Mouse (Mus musculus): ENCODE data around the gene Chrm1. TPM values are rescaled to one million over a fixed set of nuclear protein-coding genes. Genes with fewer than 3 reads are reported as not detected.
A peak's percentile ranks its signal among the peaks of the same experiment; 100 is the strongest.
"Not testable (repeated sequence)": the region's sequence is repeated elsewhere in the genome, so short reads cannot be mapped to it uniquely, and the experiment has no call there.

Gene Chrm1
- total RNA-seq, 2 experiments from 2014 or later: 152 to 155 TPM

GRCm38 (mm10) chr19:8712870-8713305 lies 49.3 kb downstream of the Chrm1 start:
- DNase-seq (ENCODE audit: extremely low spot score in 1 of 2, low spot score in 2 of 2): peak; percentile 56 to 66
- no peak for TF ChIP-seq CTCF (IDR thresholded peaks at IDR 0.05)
- peak overlapping the region; percentile 93 for H3K27ac ChIP-seq
- intact Hi-C loops (cut with DNase I): no loop called here
- peak overlapping the region; percentile 88 for H3K4me3 ChIP-seq

- intact Hi-C loops (cut with DNase I): no loop called here
- Histone ChIP-seq H3K4me3 (peak overlapping the region; percentile 88), H3K27ac (peak overlapping the region; percentile 93)
- peak; percentile 73 for TF ChIP-seq CTCF (IDR thresholded peaks at IDR 0.05)
- peak; percentile 92 for DNase-seq (ENCODE audit: extremely low spot score in 1 of 2, low spot score in 2 of 2)
Observed at GRCm38 (mm10) chr19:8713306-8713996, 49.9 kb downstream of the Chrm1 start.

- intact Hi-C loops (cut with DNase I): no loop called here
- no peak for DNase-seq (ENCODE audit: extremely low spot score in 1 of 2, low spot score in 2 of 2)
- Histone ChIP-seq H3K27ac (peak overlapping the region; percentile 93), H3K4me3 (peak overlapping the region; percentile 88)
- no peak for TF ChIP-seq CTCF (IDR thresholded peaks at IDR 0.05)
Observed at GRCm38 (mm10) chr19:8713997-8714652, 50.5 kb downstream of the Chrm1 start.

GRCm38 (mm10) chr19:8714653-8715481 lies 51.3 kb downstream of the Chrm1 start:
- TF ChIP-seq CTCF (IDR thresholded peaks at IDR 0.05): peak; percentile 3
- intact Hi-C loops (cut with DNase I): no loop called here
- no peak for DNase-seq (ENCODE audit: extremely low spot score in 1 of 2, low spot score in 2 of 2)
- Histone ChIP-seq H3K4me3 (no peak overlapping the region), H3K27ac (no peak overlapping the region)

- Histone ChIP-seq H3K4me3 (no peak overlapping the region), H3K27ac (no peak overlapping the region)
- intact Hi-C loops (cut with DNase I): no loop called here
- DNase-seq (ENCODE audit: extremely low spot score in 1 of 2, low spot score in 2 of 2): no peak
- TF ChIP-seq CTCF (IDR thresholded peaks at IDR 0.05): no peak
Observed at GRCm38 (mm10) chr19:8715868-8716766, 52.5 kb downstream of the Chrm1 start.

- DNase-seq (ENCODE audit: extremely low spot score in 1 of 2, low spot score in 2 of 2): no peak
- no peak overlapping the region for H3K4me3 ChIP-seq
- H3K27ac ChIP-seq: no peak overlapping the region
- no peak for TF ChIP-seq CTCF (IDR thresholded peaks at IDR 0.05)
- intact Hi-C loops (cut with DNase I): no loop called here
Observed at GRCm38 (mm10) chr19:8716767-8717475, 53.3 kb downstream of the Chrm1 start.

- DNase-seq (ENCODE audit: extremely low spot score in 1 of 2, low spot score in 2 of 2): peak in 1 of 2 experiments; percentile 43
- intact Hi-C loops (cut with DNase I): loop anchor here (2.0 kb wide), 1 partner anchor 150 kb away; no protein-coding TSS in a partner anchor
- Histone ChIP-seq H3K27ac (no peak overlapping the region), H3K4me3 (no peak overlapping the region)
- peak; percentile 82 for TF ChIP-seq CTCF (IDR thresholded peaks at IDR 0.05)
Observed at GRCm38 (mm10) chr19:8718357-8718756, 54.8 kb downstream of the Chrm1 start.

- not testable (repeated sequence) for H3K4me3 ChIP-seq; H3K27ac ChIP-seq; DNase-seq (ENCODE audit: extremely low spot score in 1 of 2, low spot score in 2 of 2)
- TF ChIP-seq CTCF (IDR thresholded peaks at IDR 0.05): peak; percentile 44
- intact Hi-C loops (cut with DNase I): loop anchor here (2.0 kb wide), 1 partner anchor 150 kb away; no protein-coding TSS in a partner anchor
Observed at GRCm38 (mm10) chr19:8719037-8719436, 55.4 kb downstream of the Chrm1 start.

- DNase-seq (ENCODE audit: extremely low spot score in 1 of 2, low spot score in 2 of 2): no peak
- peak overlapping the region; percentile 95 for H3K4me3 ChIP-seq
- TF ChIP-seq CTCF (IDR thresholded peaks at IDR 0.05): no peak
- H3K27ac ChIP-seq: no peak overlapping the region
- intact Hi-C loops (cut with DNase I): no loop called here
Observed at GRCm38 (mm10) chr19:8721378-8721777, 57.8 kb downstream of the Chrm1 start.

GRCm38 (mm10) chr19:8722021-8722420 lies 58.4 kb downstream of the Chrm1 start:
- no peak for TF ChIP-seq CTCF (IDR thresholded peaks at IDR 0.05)
- Histone ChIP-seq H3K27ac (peak overlapping the region; percentile 95; the same call in 1 of the 2 replicates), H3K4me3 (peak overlapping the region; percentile 95)
- intact Hi-C loops (cut with DNase I): no loop called here
- no peak for DNase-seq (ENCODE audit: extremely low spot score in 1 of 2, low spot score in 2 of 2)

All from left cerebral cortex, adult 2 months (tissue).